Mouse (Mus musculus): ENCODE results near the gene Mknk2.

DNA sequence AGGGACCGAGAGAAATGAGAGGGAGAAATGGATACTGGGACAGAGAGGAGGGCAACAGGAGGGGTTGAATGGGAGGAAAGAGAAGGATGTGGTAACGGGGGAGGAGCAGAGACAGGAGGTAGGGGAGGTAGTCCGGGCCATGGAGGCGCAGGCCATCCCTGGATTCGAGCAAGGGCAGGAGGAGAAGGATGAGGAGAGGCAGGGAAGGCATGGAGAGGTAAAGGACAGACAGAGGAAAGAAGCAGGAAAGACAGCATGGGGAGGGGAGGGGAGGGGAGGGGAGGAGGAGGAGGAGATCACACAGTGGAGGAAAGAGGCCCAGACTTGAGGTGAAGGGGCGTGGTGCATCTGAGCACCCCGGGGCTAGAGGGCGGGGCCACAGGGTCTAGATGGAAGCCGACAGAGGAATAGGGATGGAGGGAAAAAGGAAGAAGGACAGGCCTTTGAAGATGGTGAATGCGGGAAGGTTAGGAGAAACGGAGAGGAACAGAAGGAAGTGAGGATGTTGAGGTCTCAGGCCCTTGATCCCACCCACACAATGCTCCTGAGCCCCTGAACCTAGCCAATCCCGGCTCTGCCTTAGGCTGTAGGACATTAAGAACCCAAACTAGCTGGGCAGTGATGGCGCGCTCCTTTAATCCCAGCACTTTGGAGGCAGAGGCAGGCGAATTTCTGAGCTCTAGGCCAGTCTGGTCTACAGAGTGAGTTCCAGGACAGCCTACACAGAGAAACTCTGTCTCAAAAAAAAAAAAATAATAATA is 20.9 kb downstream of the Mknk2 start, which contains the start of gene Btbd2:
- TF ChIP-seq CTCF (IDR thresholded peaks at IDR 0.05; ENCODE audit: extremely low read depth, insufficient read depth, low read length), result no peak
- no peak for TF ChIP-seq POLR2A (IDR thresholded peaks at IDR 0.05; ENCODE audit: extremely low read depth, insufficient read depth, low read length)
